Mouse (Mus musculus) limb, embryonic 13.5 days (tissue): ENCODE measurements at regions not wholly inside any gene's neighbourhood (a gene's known extent, or its start where the extent isn't known, plus 50 kb on each side); places are given as distances from the start of the nearest gene placed in this dataset.
A peak's percentile ranks its signal among the peaks of the same experiment; 100 is the strongest.

ENCODE experiments used
- ATAC-seq: fragments of 200-750 bp; cut with Nextera tagmentation; 2 replicates; pipeline ENCODE4 v1.8.0; 2017; ENCODE audit warnings: low read depth, moderate number of reproducible peaks, moderate TSS enrichment; ENCODE audit not compliant: low FRiP score
- H3K27ac ChIP-seq: fragments of 300-500 bp; sonication (generic); 2 replicates; pipeline ENCODE4 v1.5.1; 2015; ENCODE audit warnings: inconsistent platforms, mild to moderate bottlenecking, moderate library complexity
- H3K27me3 ChIP-seq: fragments of 300-500 bp; sonication (generic); 2 replicates; pipeline ENCODE4 v1.6.1; 2015; ENCODE audit warnings: mild to moderate bottlenecking, inconsistent platforms
- H3K36me3 ChIP-seq: fragments of 300-500 bp; sonication (generic); 2 replicates; pipeline ENCODE4 v1.6.1; 2015; ENCODE audit warnings: inconsistent platforms, mild to moderate bottlenecking, moderate library complexity
- H3K4me1 ChIP-seq: fragments of 300-500 bp; sonication (generic); 2 replicates; pipeline ENCODE4 v1.6.1; 2015; ENCODE audit warnings: inconsistent platforms
- H3K4me2 ChIP-seq: fragments of 300-500 bp; sonication (generic); replicated peaks from 2 replicates; pipeline ENCODE4 v1.6.1; 2015; ENCODE audit warnings: inconsistent platforms, mild to moderate bottlenecking, moderate library complexity
- H3K4me3 ChIP-seq: fragments of 300-500 bp; sonication (generic); 2 replicates; pipeline ENCODE4 v1.5.1; 2015; ENCODE audit warnings: moderate library complexity, mild to moderate bottlenecking, inconsistent platforms
- H3K9ac ChIP-seq: fragments of 300-500 bp; sonication (generic); 2 replicates; pipeline ENCODE4 v1.6.1; 2015; ENCODE audit warnings: mild to moderate bottlenecking, inconsistent platforms
- H3K9me3 ChIP-seq: fragments of 300-500 bp; sonication (generic); 2 replicates; pipeline ENCODE4 v1.6.1; 2016; ENCODE audit warnings: inconsistent platforms
- WGBS: fragments of 180-500 bp; shearing (Covaris S2); methylation state at CpG from one replicate; pipeline ENCODE4 v1.1.7; 2015; 5-methylcytosine and 5-hydroxymethylcytosine counted together

DNA sequence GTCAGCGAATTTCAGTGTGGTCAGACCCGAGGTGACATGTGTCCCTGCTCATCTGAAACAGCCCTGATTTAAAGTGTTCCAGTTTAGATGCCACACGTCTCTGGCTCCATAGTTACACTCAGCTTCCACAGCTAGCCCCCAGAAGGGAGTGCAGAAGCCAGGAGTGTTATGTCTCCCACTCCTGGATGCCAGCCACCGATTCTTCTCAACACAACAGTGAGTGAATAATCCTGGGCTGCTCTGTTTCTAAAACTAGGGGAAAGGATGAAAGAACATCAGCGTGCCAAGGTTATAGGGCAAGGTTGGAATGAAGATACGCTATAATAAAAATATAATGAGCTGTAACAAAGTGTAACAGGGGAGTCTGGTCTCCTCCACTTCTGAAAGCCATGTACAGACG is 51.5 kb upstream of the Stmnd1 start:
- H3K9me3 ChIP-seq, result no peaks in the 10 kb centered on the region
- H3K27ac ChIP-seq, result no peak overlapping the region
- no peak overlapping the region for H3K4me2 ChIP-seq
- no peak for ATAC-seq
- H3K9ac ChIP-seq, result no peak overlapping the region
- no peaks in the 10 kb centered on the region for H3K27me3 ChIP-seq
- no peak overlapping the region for H3K4me3 ChIP-seq
- WGBS, result 59% methylated on average over 7 of the region's 7 CpGs
- peaks cover 22% of the 10 kb centered on the region for H3K4me1 ChIP-seq
- H3K36me3 ChIP-seq, result no peaks in the 10 kb centered on the region

DNA sequence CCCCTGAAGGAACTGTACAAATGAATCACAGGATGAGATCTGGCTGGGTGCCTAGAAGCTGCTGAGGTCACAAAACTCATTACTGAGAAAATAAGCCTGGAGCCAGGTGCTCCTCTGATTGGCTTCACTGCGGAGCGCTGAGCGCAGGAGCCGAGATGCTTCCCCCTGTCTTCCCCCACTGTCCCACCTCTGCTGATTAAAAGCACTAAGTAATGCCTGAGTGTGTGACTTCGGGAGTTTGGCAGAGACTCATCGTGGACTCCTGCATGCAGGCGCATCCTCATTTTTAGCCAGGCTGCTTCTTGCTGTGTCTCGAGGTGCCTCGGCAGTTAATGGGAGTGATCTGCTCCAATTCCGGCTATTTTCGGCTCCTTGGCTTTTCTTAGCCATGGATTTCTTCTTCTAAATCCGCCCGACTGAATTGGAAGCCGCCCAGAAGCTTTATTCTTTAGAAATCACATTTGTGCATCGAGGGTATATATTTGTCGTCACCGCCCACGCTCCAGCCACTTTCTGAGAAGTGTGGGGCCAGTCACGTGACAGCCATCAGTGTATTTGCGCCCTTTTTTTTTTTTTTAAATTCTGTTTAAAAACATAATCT is 55.3 kb upstream of the Stmnd1 start:
- Histone ChIP-seq H3K4me2 (peak overlapping the region; percentile 41), H3K4me1 (peaks cover 23% of the 10 kb centered on the region), H3K36me3 (no peaks in the 10 kb centered on the region), H3K4me3 (peak overlapping the region; percentile 15; the same call in 1 of the 2 replicates), H3K27me3 (no peaks in the 10 kb centered on the region), H3K9ac (no peak overlapping the region), H3K9me3 (no peaks in the 10 kb centered on the region), H3K27ac (no peak overlapping the region)
- peak; percentile 77 for ATAC-seq
- WGBS, result 51% methylated on average over 20 of the region's 20 CpGs

DNA sequence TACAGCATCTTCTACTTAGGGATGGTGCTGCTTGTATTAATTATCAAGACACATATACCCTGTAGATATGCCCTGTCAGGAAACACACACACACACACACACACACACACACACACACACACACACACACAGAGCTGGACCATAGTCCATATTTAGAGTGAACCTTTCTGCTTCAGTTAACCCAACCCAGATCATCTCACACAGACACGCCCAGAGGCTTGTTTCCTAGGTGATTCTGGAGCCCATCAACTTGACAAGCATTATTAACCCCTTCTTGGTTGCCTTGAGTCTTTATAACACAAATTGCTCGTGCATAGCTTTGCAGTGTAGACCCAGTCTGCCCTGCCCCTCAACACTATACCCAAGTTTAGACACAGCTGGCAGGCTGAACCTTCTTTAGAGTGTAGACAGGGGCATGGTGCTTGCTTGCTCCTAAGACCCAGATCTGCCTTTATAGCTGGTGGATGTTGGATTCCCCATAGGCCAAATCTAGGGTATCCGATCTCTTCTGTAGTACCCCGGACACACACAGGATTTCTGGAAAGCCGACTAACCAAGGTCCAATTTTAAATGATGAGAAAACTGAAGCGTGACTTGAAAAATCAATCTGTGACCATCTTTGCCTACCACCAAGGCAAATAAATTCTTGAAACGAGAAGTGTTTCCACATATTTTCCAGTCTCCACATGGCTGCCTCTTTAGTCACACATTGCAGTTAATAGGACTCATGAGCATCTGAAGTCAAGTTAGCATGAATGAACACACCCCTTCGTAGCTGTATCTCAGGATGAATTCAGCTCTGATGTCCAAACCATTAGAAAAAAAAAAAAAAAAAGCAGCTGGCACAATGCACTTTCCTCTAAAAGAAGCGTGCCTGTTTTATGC is 56.3 kb upstream of the Stmnd1 start:
- H3K9ac ChIP-seq, result no peak overlapping the region
- peaks cover 23% of the 10 kb centered on the region for H3K4me1 ChIP-seq
- H3K9me3 ChIP-seq, result no peaks in the 10 kb centered on the region
- WGBS, result 56% methylated on average over 9 of the region's 9 CpGs
- no peak overlapping the region for H3K27ac ChIP-seq
- no peaks in the 10 kb centered on the region for H3K36me3 ChIP-seq
- H3K4me2 ChIP-seq, result peak overlapping the region; percentile 41
- peak; percentile 61; the same call in 1 of the 2 replicates for ATAC-seq
- H3K27me3 ChIP-seq, result no peaks in the 10 kb centered on the region
- H3K4me3 ChIP-seq, result no peak overlapping the region

DNA sequence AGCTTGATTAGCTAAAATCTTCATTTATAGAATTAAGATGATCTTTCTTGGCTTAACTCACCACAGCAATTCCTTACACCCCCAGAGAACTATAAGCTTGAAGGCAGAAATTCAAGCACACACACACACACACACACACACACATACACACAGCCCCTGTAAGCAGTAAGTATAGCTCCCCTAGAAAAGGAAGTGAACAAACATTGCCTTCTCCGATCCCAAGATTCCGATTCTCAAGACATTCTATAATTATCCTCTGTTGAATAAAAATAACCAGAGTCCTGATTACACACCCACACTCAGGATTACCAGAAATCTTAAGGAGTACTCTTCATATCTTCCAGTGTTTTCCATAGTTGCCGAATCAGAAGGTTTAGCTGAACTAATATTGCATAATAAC is 70.0 kb upstream of the Stmnd1 start:
- Histone ChIP-seq H3K36me3 (no peaks in the 10 kb centered on the region), H3K4me2 (no peak overlapping the region), H3K4me1 (peaks cover 15% of the 10 kb centered on the region), H3K9me3 (no peaks in the 10 kb centered on the region), H3K27me3 (no peaks in the 10 kb centered on the region), H3K9ac (no peak overlapping the region), H3K27ac (no peak overlapping the region), H3K4me3 (no peak overlapping the region)
- no peak for ATAC-seq
- 82% methylated on average over 3 of the region's 3 CpGs for WGBS

DNA sequence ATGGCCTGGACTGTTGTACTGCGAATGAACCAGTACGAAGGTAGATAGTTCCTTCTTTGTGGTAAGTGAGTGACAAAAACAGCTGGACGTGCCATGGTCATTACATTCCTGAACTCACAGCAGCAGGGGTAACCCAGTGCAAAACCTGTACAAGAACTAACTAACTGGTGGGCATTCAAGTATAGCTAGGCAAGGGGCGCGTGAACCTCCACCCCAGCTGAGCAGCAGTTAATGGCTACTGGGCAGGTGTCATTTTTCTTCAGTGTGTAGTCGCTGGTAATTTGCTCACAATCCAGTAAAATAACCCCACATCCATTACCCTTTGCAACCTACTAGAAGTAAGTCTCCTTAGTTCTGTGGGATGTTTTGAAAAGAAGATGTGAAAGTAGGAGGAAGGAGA is 70.9 kb upstream of the Stmnd1 start:
- H3K9ac ChIP-seq, result no peak overlapping the region
- no peaks in the 10 kb centered on the region for H3K36me3 ChIP-seq
- no peak overlapping the region for H3K4me3 ChIP-seq
- WGBS, result 73% methylated on average over 6 of the region's 6 CpGs
- ATAC-seq, result no peak
- H3K4me2 ChIP-seq, result no peak overlapping the region
- no peak overlapping the region for H3K27ac ChIP-seq
- no peaks in the 10 kb centered on the region for H3K27me3 ChIP-seq
- peaks cover 10% of the 10 kb centered on the region for H3K4me1 ChIP-seq
- H3K9me3 ChIP-seq, result no peaks in the 10 kb centered on the region

DNA sequence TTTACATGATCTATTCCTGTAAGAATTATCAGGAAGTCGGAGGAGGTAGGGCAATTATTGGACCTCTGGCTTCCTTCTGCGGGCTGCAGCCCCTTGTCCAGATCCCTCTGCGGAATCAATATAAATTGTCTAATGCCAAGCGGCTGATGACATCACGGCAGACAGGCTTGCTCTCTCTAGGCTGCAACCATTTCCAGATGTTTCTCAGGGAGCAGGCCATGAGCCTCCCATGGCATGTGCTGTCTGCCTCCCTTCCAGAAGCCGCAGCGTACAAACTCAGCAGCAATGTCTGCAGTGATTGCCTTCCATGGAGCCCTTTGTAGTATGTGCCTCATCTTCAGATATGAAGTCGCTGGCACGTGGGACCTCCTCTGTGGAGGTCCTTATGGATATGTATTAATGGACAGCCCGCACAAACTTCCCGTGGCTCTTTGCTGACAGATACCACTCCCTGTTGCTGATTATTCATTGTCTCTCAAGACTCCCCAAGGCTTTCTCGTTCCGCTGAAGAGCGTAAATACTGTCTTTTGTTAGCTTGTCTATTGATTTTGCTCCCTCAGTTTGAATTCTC is 72.4 kb upstream of the Stmnd1 start:
- Histone ChIP-seq H3K27ac (peak overlapping the region; percentile 39; the same call in 1 of the 2 replicates), H3K4me2 (0 out of 2 replicates have a peak overlapping the region, but pooled peaks have one; percentile 17), H3K9ac (no peak overlapping the region), H3K4me1 (peaks cover 10% of the 10 kb centered on the region), H3K27me3 (no peaks in the 10 kb centered on the region), H3K9me3 (no peaks in the 10 kb centered on the region), H3K4me3 (no peak overlapping the region), H3K36me3 (no peaks in the 10 kb centered on the region)
- no peak; the same call in 1 of the 2 replicates for ATAC-seq
- WGBS, result 55% methylated on average over 14 of the region's 14 CpGs

DNA sequence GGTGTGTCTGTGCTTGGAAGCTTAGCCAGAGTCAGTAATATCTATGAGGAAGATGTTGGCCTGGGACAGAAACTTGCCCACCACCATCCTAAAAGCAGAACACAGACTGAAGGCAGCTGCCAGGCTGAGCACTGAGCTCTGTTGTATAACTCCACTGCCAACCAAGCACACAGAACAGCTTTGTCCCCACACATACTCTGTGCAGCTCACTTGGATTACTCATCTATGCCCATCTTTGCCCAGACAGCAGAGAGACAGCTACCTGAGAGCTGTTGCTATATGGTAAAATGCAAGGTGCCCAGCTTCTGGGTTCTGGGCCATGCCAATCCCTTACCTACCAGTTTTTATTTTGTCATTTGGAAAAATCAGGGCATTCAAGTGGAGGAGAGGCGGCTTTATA is 80.4 kb upstream of the Stmnd1 start:
- 93% methylated on average over 1 of the region's 1 CpGs for WGBS

DNA sequence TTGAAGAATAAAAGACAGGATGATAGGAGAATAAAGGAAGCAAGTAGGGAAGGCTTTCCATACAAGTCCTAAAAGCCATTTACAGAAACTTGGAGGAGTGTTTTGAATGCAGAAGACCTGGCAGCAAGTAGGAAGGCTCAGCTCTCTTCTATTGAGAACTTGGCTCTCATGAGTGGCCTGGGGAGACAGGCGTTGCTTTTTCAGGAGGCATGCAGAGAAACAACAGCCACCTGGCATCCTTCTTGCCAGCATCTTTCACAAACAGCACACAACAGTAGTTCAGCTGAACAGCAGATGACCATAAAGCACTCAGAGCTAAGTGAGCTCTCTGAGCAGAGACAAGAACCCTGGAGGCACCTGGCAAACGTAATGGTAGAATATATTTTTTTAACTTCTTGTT is 83.8 kb upstream of the Stmnd1 start:
- Histone ChIP-seq H3K9ac (no peak overlapping the region), H3K9me3 (no peaks in the 10 kb centered on the region), H3K27me3 (no peaks in the 10 kb centered on the region), H3K4me2 (no peak overlapping the region), H3K4me3 (no peak overlapping the region), H3K27ac (no peak overlapping the region), H3K4me1 (no peaks in the 10 kb centered on the region), H3K36me3 (no peaks in the 10 kb centered on the region)
- ATAC-seq, result no peak
- 82% methylated on average over 2 of the region's 2 CpGs for WGBS

More for the DNA sequence above, 80.4 kb upstream of the Stmnd1 start:
- Histone ChIP-seq H3K4me3 (no peak overlapping the region), H3K9ac (no peak overlapping the region), H3K27ac (no peak overlapping the region), H3K36me3 (no peaks in the 10 kb centered on the region), H3K4me1 (no peaks in the 10 kb centered on the region), H3K4me2 (no peak overlapping the region), H3K9me3 (no peaks in the 10 kb centered on the region), H3K27me3 (no peaks in the 10 kb centered on the region)
- ATAC-seq, result no peak

DNA sequence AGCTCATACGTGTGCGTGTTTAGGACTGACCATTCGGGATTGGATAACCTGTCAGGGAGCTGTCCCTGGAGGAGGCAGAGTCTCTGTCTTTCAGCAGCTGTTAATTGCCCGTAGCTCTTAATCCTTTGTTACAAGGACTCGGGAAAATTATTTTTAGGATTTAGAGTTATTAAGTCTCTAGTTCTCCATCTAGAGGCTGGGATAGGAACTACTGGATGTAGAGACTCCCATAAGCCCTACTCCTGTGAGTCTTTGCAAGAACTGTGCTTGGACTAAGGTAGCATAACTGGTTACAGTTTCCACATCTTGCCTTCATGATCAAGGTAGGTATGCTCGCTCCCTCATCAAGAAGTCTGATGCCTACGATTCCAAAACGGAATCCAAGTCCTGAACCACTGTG is 90.7 kb upstream of the Stmnd1 start:
- 74% methylated on average over 8 of the region's 8 CpGs for WGBS
- Histone ChIP-seq H3K4me1 (peaks cover 9% of the 10 kb centered on the region; the same call in 1 of the 2 replicates), H3K4me2 (no peak overlapping the region), H3K27me3 (peaks cover 2% of the 10 kb centered on the region; the same call in 1 of the 2 replicates), H3K36me3 (no peaks in the 10 kb centered on the region), H3K4me3 (no peak overlapping the region), H3K9ac (no peak overlapping the region), H3K9me3 (no peaks in the 10 kb centered on the region), H3K27ac (no peak overlapping the region)
- ATAC-seq, result no peak

DNA sequence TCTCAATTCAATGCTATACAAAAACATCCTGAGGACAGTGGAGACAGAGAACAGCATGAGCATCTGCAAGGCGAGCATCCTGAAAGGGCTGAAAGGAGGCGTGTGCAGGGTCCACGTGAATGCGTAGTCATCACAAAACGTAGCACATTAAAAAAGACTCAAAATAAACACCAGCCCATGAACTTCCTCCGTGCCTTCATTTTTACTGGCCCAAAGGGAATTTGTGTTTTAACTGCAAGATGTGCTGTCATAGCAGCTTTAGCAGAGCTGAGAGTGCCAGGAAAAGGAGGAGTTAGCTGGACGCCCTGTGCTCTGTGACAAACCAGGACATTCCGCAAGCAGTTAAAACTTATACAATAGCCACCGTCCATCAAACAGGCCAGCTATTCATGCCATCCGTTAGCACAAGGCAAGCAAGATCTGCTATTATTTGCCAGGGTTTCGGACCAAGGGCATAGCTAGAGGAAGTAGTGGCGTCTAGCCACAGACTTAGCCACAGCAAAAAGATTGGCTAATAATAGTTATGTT is 92.9 kb upstream of the Stmnd1 start:
- ATAC-seq, result no peak
- Histone ChIP-seq H3K4me2 (peak overlapping the region; percentile 43), H3K9me3 (no peaks in the 10 kb centered on the region), H3K4me3 (no peak overlapping the region), H3K9ac (no peak overlapping the region), H3K4me1 (peaks cover 9% of the 10 kb centered on the region; the same call in 1 of the 2 replicates), H3K36me3 (no peaks in the 10 kb centered on the region), H3K27me3 (peaks cover 2% of the 10 kb centered on the region; the same call in 1 of the 2 replicates), H3K27ac (no peak overlapping the region)
- 49% methylated on average over 12 of the region's 12 CpGs for WGBS

DNA sequence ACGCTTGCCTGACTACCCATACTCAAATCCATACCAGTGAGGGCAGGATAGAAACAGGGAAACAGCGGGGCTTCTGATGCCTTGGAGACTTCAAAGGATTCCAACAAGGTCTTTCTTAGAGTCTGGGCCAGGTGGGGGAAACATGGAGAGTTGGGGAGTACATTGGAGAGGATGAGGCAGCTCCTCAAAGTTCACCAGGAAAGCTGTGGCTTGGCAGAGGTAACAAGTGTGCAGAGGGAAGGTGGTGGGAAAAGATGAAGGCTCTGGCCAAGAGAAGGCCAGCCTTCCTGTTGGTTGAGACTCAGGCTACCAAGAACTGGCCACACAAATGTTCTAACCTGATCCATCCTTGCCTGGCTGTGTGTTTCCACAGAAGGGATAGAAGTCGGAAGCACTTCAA is 93.6 kb upstream of the Stmnd1 start:
- WGBS, result 86% methylated on average over 3 of the region's 3 CpGs
- Histone ChIP-seq H3K27ac (no peak overlapping the region), H3K4me3 (no peak overlapping the region)

DNA sequence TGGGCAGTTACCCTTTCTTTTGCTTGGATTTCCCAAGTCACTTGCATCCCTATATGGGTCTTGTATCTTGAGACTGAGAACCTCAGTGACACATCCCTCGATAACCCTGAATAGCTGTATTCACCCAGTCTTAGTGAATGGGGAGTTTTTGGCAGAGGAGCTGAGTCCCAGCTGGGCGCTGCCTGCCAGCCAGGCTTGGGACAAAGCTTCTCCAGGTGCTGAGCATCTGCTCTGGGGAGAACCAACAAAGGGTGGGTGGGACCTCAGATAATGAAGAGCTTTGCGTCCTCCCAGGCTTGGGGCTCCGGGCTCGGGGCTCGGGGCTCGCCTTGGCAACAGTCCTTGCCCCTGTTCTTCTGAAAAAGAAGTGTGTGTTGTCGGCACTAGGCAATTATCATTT is 100.4 kb upstream of the Stmnd1 start:
- no peaks in the 10 kb centered on the region for H3K36me3 ChIP-seq
- no peaks in the 10 kb centered on the region; the same call in 1 of the 2 replicates for H3K4me1 ChIP-seq
- H3K4me3 ChIP-seq, result no peak overlapping the region
- no peak overlapping the region for H3K9ac ChIP-seq
- no peaks in the 10 kb centered on the region for H3K27me3 ChIP-seq
- H3K4me2 ChIP-seq, result no peak overlapping the region
- no peak overlapping the region for H3K27ac ChIP-seq
- ATAC-seq, result no peak
- 71% methylated on average over 8 of the region's 8 CpGs for WGBS
- no peaks in the 10 kb centered on the region for H3K9me3 ChIP-seq

More for the DNA sequence above, 93.6 kb upstream of the Stmnd1 start:
- Histone ChIP-seq H3K27me3 (peaks cover 2% of the 10 kb centered on the region; the same call in 1 of the 2 replicates), H3K4me2 (no peak overlapping the region), H3K4me1 (peaks cover 9% of the 10 kb centered on the region; the same call in 1 of the 2 replicates), H3K9ac (no peak overlapping the region), H3K36me3 (no peaks in the 10 kb centered on the region), H3K9me3 (no peaks in the 10 kb centered on the region)
- ATAC-seq, result no peak
